Mouse (Mus musculus) forebrain, embryonic 15.5 days (tissue): ENCODE data around the gene Gas2l2. TPM values are rescaled to one million over a fixed set of nuclear protein-coding genes. Genes with fewer than 3 reads are reported as not detected.

ENCODE experiments used
- ATAC-seq: fragments of 200-750 bp; cut with Nextera tagmentation; replicated peaks from 2 replicates; pipeline ENCODE4 v1.8.0; 2017; ENCODE audit warnings: mild to moderate bottlenecking, moderate TSS enrichment, moderate library complexity
- H3K27ac ChIP-seq: fragments of 300-500 bp; sonication (generic); replicated peaks from 2 replicates; pipeline ENCODE4 v1.5.1; 2015; ENCODE audit warnings: mild to moderate bottlenecking, inconsistent platforms
- H3K27me3 ChIP-seq: fragments of 300-500 bp; sonication (generic); 2 replicates; pipeline ENCODE4 v1.6.1; 2015; ENCODE audit warnings: inconsistent platforms
- H3K36me3 ChIP-seq: fragments of 300-500 bp; sonication (generic); 2 replicates; pipeline ENCODE4 v1.6.1; 2015; ENCODE audit warnings: mild to moderate bottlenecking, inconsistent platforms
- H3K4me1 ChIP-seq: fragments of 300-500 bp; sonication (generic); 2 replicates; pipeline ENCODE4 v1.6.1; 2015; ENCODE audit warnings: inconsistent platforms
- H3K4me2 ChIP-seq: fragments of 300-500 bp; sonication (generic); replicated peaks from 2 replicates; pipeline ENCODE4 v1.6.1; 2015; ENCODE audit warnings: mild to moderate bottlenecking, inconsistent platforms
- H3K4me3 ChIP-seq: fragments of 300-500 bp; sonication (generic); 2 replicates; pipeline ENCODE4 v1.5.1; 2015; ENCODE audit warnings: mild to moderate bottlenecking, inconsistent platforms
- H3K9ac ChIP-seq: fragments of 300-500 bp; sonication (generic); replicated peaks from 2 replicates; pipeline ENCODE4 v1.6.1; 2015; ENCODE audit warnings: mild to moderate bottlenecking, inconsistent platforms
- H3K9me3 ChIP-seq: fragments of 300-500 bp; sonication (generic); 2 replicates; pipeline ENCODE4 v1.6.1; 2016; ENCODE audit warnings: inconsistent platforms
- WGBS: fragments of 180-500 bp; shearing (Covaris S2); methylation state at CpG from one replicate; pipeline ENCODE4 v1.1.7; 2015; ENCODE audit warnings: mixed read lengths; 5-methylcytosine and 5-hydroxymethylcytosine counted together
- polyA plus RNA-seq: library from polyadenylated mRNA; unstranded; fragments of >200 nt; fragmentation: Nextera tagmentation; extraction: Ambion mirVana; gene quantifications from 2 replicates; pipeline ENCODE4 v1.2.1, GENCODE M21; 2015

The Gas2l2 gene
- polyA plus RNA-seq, 1 experiment from 2014 or later, result 0.80 TPM

DNA sequence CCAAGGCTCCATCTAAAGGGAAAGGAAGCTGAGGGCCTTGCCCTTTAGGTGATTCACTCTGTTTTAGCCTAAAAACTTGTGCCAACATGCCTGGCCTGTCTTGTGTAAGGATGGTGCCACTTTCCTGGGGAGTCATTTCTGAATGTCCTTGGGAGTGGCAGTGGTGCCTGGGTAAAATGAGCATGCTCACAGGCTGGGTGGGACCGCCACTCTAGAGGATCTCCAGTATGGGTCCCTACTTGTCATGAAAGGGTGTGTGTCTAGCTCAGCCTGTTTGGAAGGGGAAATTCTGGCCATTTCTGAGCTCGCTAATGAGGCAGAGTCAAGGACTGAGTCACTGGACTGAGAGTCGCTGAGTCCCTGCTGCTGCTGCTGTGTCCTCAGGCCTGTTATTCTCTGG, 26.4 kb upstream of the Gas2l2 start:
- Histone ChIP-seq H3K4me2 (no peak overlapping the region), H3K9me3 (no peaks in the 10 kb centered on the region), H3K27me3 (no peaks in the 10 kb centered on the region), H3K9ac (no peak overlapping the region), H3K4me3 (no peak overlapping the region), H3K36me3 (no peaks in the 10 kb centered on the region), H3K4me1 (no peaks in the 10 kb centered on the region), H3K27ac (no peak overlapping the region)
- ATAC-seq, result no peak
- 68% methylated on average over 3 of the region's 3 CpGs for WGBS

- no peaks in the 10 kb centered on the region for H3K4me1 ChIP-seq
- H3K9me3 ChIP-seq, result no peaks in the 10 kb centered on the region
- no peak for ATAC-seq
- no peaks in the 10 kb centered on the region for H3K27me3 ChIP-seq
- H3K9ac ChIP-seq, result no peak overlapping the region
- H3K36me3 ChIP-seq, result no peaks in the 10 kb centered on the region
- WGBS, result 30% methylated on average over 4 of the region's 4 CpGs
- no peak overlapping the region for H3K27ac ChIP-seq
- H3K4me2 ChIP-seq, result no peak overlapping the region
- no peak overlapping the region for H3K4me3 ChIP-seq
Observed at GRCm38 (mm10) chr11:83454548-83454947, 25.3 kb upstream of the Gas2l2 start.

- 90% methylated on average over 10 of the region's 10 CpGs for WGBS
Observed at GRCm38 (mm10) chr11:83451281-83451680, 22.0 kb upstream of the Gas2l2 start.

GRCm38 (mm10) chr11:83450550-83450949, 21.3 kb upstream of the Gas2l2 start:
- WGBS, result 18% methylated on average over 1 of the region's 1 CpGs
- H3K27me3 ChIP-seq, result peaks cover under 1% of the 10 kb centered on the region; the same call in 1 of the 2 replicates
- H3K4me2 ChIP-seq, result no peak overlapping the region
- no peaks in the 10 kb centered on the region for H3K36me3 ChIP-seq
- no peak for ATAC-seq
- H3K27ac ChIP-seq, result no peak overlapping the region
- no peak overlapping the region for H3K9ac ChIP-seq
- peaks cover 7% of the 10 kb centered on the region; the same call in 1 of the 2 replicates for H3K4me1 ChIP-seq
- no peaks in the 10 kb centered on the region for H3K9me3 ChIP-seq
- H3K4me3 ChIP-seq, result no peak overlapping the region

More at GRCm38 (mm10) chr11:83451281-83451680, 22.0 kb upstream of the Gas2l2 start:
- no peak for ATAC-seq
- Histone ChIP-seq H3K4me1 (peaks cover 7% of the 10 kb centered on the region; the same call in 1 of the 2 replicates), H3K36me3 (no peaks in the 10 kb centered on the region), H3K9me3 (no peaks in the 10 kb centered on the region), H3K27ac (no peak overlapping the region), H3K9ac (no peak overlapping the region), H3K27me3 (no peaks in the 10 kb centered on the region), H3K4me2 (no peak overlapping the region), H3K4me3 (no peak overlapping the region)

GRCm38 (mm10) chr11:83449298-83449697, 20.0 kb upstream of the Gas2l2 start:
- 74% methylated on average over 4 of the region's 4 CpGs for WGBS
- no peaks in the 10 kb centered on the region for H3K36me3 ChIP-seq
- ATAC-seq, result no peak
- no peak overlapping the region for H3K27ac ChIP-seq
- H3K4me1 ChIP-seq, result peaks cover 13% of the 10 kb centered on the region; the same call in 1 of the 2 replicates
- H3K4me3 ChIP-seq, result no peak overlapping the region
- H3K4me2 ChIP-seq, result no peak overlapping the region
- no peaks in the 10 kb centered on the region for H3K9me3 ChIP-seq
- H3K27me3 ChIP-seq, result peaks cover 13% of the 10 kb centered on the region
- H3K9ac ChIP-seq, result no peak overlapping the region

DNA sequence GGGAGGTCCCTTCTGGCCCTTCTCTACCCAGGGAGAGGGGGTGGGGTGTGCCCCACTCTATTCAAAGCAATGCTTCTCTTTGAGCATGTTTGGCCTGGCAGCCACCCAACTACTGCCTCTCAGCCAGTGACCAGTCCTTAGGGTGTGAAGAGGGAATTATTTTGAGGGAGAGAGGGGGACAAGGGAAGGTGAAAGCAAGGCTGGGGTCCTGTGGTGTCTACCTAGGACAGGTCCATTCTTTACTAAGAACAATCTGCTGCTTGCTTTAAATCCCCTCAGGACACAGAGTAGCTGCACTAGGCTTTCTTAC, 19.6 kb upstream of the Gas2l2 start:
- no peak overlapping the region for H3K27ac ChIP-seq
- peaks cover 17% of the 10 kb centered on the region for H3K27me3 ChIP-seq
- peaks cover 13% of the 10 kb centered on the region; the same call in 1 of the 2 replicates for H3K4me1 ChIP-seq
- ATAC-seq, result 0 out of 2 replicates have a peak, but pooled peaks have one; percentile 16
- no peak overlapping the region for H3K4me2 ChIP-seq
- H3K9ac ChIP-seq, result no peak overlapping the region
- H3K9me3 ChIP-seq, result no peaks in the 10 kb centered on the region
- no peak overlapping the region for H3K4me3 ChIP-seq
- H3K36me3 ChIP-seq, result no peaks in the 10 kb centered on the region

GRCm38 (mm10) chr11:83448021-83448926, 19.0 kb upstream of the Gas2l2 start:
- Histone ChIP-seq H3K9me3 (no peaks in the 10 kb centered on the region), H3K4me2 (no peak overlapping the region), H3K27me3 (peaks cover 23% of the 10 kb centered on the region), H3K4me3 (no peak overlapping the region), H3K9ac (no peak overlapping the region), H3K4me1 (peaks cover 13% of the 10 kb centered on the region; the same call in 1 of the 2 replicates), H3K36me3 (no peaks in the 10 kb centered on the region), H3K27ac (no peak overlapping the region)
- no peak for ATAC-seq
- WGBS, result 54% methylated on average over 16 of the region's 16 CpGs

DNA sequence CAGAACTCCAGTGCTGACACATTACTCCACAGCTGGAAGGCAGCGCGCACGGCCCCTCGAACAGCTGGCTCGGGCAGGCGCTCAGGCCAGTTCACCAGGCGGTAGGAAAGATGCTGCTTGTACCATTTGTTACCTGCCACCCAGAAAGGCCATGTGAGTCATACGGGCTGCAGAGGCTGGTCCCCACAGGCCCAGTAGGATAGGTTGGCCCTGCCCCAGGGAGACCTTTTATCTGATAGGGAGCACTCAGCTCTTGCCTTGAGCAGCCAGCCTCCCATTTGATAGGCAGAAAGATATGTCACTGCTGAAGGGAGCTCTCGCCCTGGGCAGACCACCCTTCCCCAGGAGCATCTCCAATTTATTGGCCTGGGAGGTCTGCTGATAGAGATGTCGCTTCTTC, 18.4 kb upstream of the Gas2l2 start:
- Histone ChIP-seq H3K9me3 (no peaks in the 10 kb centered on the region), H3K27me3 (peaks cover 30% of the 10 kb centered on the region), H3K4me3 (no peak overlapping the region), H3K36me3 (no peaks in the 10 kb centered on the region), H3K9ac (no peak overlapping the region), H3K27ac (no peak overlapping the region), H3K4me2 (no peak overlapping the region), H3K4me1 (peaks cover 18% of the 10 kb centered on the region)
- ATAC-seq, result no peak
- 82% methylated on average over 10 of the region's 10 CpGs for WGBS

DNA sequence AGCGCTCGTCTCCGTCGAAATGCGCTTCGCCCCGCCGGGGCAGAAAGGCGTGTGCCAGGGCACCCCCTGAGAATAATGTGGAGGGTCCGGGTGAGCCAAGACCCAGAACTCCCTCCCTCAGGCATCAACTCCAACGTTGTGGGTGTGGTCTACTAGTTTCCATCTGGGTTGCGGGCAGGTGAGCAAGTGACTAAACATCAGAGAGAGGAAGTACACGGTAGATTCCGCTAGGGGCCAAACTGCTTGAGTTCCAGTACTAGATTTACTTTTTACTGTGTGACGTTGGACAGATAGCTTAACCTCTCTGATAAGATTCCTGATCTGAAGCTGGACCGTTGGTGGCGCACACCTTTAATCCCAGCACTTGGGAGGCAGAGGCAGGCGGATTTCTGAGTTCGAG, 15.7 kb upstream of the Gas2l2 start:
- Histone ChIP-seq H3K9me3 (no peaks in the 10 kb centered on the region), H3K9ac (no peak overlapping the region), H3K36me3 (no peaks in the 10 kb centered on the region), H3K4me2 (peak overlapping the region; percentile 31), H3K4me3 (peak overlapping the region; percentile 18), H3K27me3 (peaks cover 45% of the 10 kb centered on the region), H3K27ac (no peak overlapping the region), H3K4me1 (peaks cover 20% of the 10 kb centered on the region)
- ATAC-seq, result no peak
- 32% methylated on average over 19 of the region's 19 CpGs for WGBS

- peaks cover 45% of the 10 kb centered on the region for H3K27me3 ChIP-seq
- no peaks in the 10 kb centered on the region for H3K9me3 ChIP-seq
- H3K36me3 ChIP-seq, result no peaks in the 10 kb centered on the region
- H3K4me3 ChIP-seq, result no peak overlapping the region
- no peak overlapping the region for H3K27ac ChIP-seq
- ATAC-seq, result no peak
- H3K4me2 ChIP-seq, result no peak overlapping the region
- peaks cover 19% of the 10 kb centered on the region for H3K4me1 ChIP-seq
- WGBS, result 9% methylated on average over 7 of the region's 7 CpGs
- no peak overlapping the region for H3K9ac ChIP-seq
Observed at GRCm38 (mm10) chr11:83443824-83444223, 14.6 kb upstream of the Gas2l2 start.

GRCm38 (mm10) chr11:83442596-83443267, 13.5 kb upstream of the Gas2l2 start:
- Histone ChIP-seq H3K27ac (no peak overlapping the region), H3K4me1 (peaks cover 13% of the 10 kb centered on the region), H3K9me3 (no peaks in the 10 kb centered on the region), H3K36me3 (no peaks in the 10 kb centered on the region), H3K27me3 (peaks cover 45% of the 10 kb centered on the region), H3K4me2 (peak overlapping the region; percentile 45), H3K9ac (peak overlapping the region; percentile 29; the same call in 1 of the 2 replicates), H3K4me3 (peak overlapping the region; percentile 24)
- WGBS, result 12% methylated on average over 29 of the region's 29 CpGs
- peak; percentile 31 for ATAC-seq

- Histone ChIP-seq H3K4me3 (peak overlapping the region; percentile 73; the same call in 1 of the 2 replicates), H3K27ac (no peak overlapping the region), H3K9ac (no peak overlapping the region), H3K27me3 (peaks cover 45% of the 10 kb centered on the region), H3K9me3 (no peaks in the 10 kb centered on the region), H3K4me2 (peak overlapping the region; percentile 80; the same call in 1 of the 2 replicates), H3K4me1 (peaks cover 13% of the 10 kb centered on the region), H3K36me3 (no peaks in the 10 kb centered on the region)
- ATAC-seq, result no peak
- 43% methylated on average over 7 of the region's 7 CpGs for WGBS
Observed at GRCm38 (mm10) chr11:83441235-83441634, 12.0 kb upstream of the Gas2l2 start.
